Mouse (Mus musculus): ENCODE results near the gene Xpnpep1. TPM values are rescaled to one million over a fixed set of nuclear protein-coding genes. Genes with fewer than 3 reads are reported as not detected.

The Xpnpep1 gene
- total RNA-seq, 2 experiments from 2014 or later, result 52.5 to 57.8 TPM

DNA sequence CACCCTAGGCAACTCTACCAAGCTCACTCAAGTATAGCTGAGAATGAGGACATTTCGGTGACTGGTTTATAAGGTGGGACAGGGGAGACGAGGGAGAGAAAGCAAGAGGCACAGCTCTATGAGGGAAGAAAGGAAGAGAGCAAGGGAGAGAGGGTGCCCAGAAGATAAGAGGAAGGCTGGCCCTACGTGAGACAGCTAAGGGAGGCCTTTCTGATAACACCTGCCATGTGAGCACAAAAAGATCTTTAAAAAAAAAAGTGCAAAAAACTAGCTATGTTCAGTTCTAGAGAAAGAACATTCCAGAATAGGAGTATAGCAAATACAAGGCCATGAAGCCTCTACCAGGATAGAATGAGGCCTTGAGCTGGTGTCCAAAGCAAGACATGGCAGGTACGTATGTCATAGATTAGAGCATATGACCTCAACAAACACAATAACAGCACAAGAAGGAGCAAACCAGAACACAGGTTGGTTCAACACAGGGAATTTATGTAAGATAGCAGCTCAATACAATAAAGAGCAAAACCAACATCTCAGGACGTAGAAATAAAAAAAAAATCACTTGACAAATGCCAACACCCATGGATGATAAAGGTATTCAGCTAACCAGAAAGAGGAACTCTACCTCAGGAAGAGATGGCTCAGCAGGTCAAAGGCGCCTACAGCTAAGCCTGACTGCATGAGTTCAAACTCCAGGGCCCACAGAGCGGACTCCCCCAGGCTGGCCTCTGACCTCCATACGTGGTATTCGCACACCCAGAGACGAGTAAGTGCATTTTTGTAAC, 6.7 kb downstream of the Xpnpep1 start:
- ATAC-seq (ENCODE audit: poor library complexity, severe bottlenecking), result no peak

GRCm38 (mm10) chr19:53032647-53033046, 7.4 kb downstream of the Xpnpep1 start:
- ATAC-seq (ENCODE audit: poor library complexity, severe bottlenecking), result no peak

DNA sequence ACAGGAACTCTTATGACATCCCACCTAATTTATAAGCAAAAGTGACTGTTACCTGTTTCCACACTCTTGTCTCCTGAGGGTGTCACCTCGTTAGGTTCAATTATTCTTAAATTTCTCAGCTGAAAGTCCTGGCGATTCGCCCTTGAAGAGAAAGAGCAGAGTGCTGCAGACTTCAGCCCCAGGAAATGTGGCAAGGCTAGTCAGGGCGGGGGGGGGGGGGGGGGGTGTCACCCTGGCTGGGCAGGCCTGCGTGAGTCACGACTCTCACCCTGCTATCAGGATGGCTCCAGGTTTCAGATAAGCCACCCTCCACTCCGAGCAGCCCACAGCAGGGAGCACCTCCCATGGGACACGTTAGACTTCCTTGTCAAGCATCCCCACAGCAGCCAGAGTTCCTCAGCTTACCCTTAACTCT, 8.1 kb downstream of the Xpnpep1 start:
- peak; percentile 70 for ATAC-seq (ENCODE audit: poor library complexity, severe bottlenecking)

DNA sequence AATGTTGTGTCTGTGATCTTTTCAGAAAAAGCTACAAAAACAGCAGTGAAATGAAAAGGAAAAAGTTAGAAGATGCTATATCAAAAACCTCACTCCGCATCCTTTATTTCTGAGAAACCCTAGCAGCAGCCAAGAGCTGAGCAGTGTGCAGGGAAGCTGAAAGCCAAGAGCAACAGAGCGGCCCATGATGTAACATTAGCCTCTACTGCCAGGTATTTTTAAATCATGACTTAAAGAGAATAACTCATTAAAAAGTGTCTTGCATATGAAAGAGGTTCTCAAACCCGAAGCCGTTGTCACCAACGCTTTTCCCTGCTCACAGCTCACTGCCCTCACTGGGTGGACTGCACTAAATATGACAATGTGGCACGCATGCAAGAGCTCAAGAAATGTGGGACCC, 9.7 kb downstream of the Xpnpep1 start:
- no peak for ATAC-seq (ENCODE audit: poor library complexity, severe bottlenecking)

DNA sequence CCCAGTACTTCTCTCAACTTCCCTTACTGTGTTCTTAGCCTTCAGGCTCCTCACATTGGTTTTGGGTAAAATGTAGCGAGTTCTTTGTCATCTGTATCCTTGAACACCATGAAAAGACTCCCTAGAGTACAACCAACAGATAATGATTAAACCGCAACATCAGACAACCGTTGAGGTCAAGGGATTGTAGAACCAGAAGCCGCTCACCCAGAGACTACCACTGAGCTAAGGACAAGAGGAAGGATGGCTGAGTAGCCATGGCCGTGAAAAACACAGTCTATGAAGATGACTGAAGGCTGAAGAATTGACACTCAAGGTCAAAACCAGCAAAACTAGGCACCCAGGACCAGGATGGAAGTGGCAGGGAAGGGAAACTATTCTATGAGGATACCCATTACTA, 10.3 kb downstream of the Xpnpep1 start:
- ATAC-seq (ENCODE audit: poor library complexity, severe bottlenecking), result no peak

DNA sequence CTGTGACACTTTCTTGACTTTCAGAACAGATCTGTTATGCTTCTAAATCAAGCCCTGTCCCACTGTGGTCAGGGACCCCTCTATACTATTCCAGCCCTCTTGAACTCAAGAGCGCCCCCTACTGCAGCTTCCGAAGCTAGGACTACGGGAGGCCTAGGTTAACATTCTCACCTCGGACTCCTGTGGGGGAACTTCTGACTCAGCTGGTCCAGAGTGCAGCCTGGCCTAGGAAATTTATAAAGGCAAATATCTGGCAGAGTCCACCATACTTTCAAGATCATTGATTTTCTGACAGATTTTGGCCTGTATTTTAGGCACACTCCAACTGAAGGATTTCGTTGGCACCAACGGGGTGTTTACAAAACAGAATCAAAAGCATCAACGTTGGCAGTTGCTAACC, 11.0 kb downstream of the Xpnpep1 start:
- ATAC-seq (ENCODE audit: poor library complexity, severe bottlenecking), result no peak

- no peak for ATAC-seq (ENCODE audit: poor library complexity, severe bottlenecking)
Measured at GRCm38 (mm10) chr19:53028216-53028615, 11.8 kb downstream of the Xpnpep1 start.

DNA sequence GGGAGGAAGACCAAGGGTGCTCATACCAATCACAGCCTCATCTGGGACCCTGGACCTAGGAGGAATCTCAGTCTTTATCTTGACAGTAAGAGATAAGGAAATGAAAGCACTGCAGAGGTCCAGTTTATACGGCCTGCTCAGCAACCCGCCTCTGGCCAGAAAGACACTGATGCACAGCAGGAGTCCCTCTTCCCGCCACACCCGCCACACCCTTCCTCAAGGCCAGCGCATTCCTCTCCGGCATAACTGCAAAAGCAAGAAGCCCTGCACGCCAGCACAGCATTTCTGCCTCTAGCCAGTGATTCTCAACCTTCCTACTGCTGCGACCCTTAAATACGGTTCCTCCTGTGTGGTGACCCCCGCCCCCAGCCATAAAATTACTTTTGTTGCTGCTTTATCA, 16.8 kb downstream of the Xpnpep1 start:
- peak; percentile 24; the same call in 1 of the 2 replicates for ATAC-seq (ENCODE audit: poor library complexity, severe bottlenecking)

- ATAC-seq (ENCODE audit: poor library complexity, severe bottlenecking), result no peak
Measured at GRCm38 (mm10) chr19:53022037-53022614, 17.9 kb downstream of the Xpnpep1 start.

DNA sequence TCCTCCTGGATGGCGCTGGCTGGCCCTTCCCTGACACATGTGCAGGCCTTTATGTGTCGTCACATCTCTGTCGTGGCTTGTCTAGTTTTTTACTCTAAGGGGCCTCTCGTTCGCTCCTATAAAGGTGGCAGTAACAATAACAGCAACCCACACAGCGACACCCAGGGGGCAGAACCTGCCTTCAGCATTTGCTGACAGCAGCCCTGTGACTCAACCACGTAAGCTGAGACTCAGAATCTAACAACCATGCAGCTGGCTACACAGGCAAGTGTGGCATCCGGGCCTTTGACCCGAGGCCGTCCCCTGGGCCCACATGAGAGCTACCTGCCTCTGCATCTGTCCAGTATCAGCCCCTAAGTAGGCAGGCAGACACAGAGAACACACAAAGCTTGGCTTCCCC, 18.5 kb downstream of the Xpnpep1 start:
- ATAC-seq (ENCODE audit: poor library complexity, severe bottlenecking), result no peak

- peak; percentile 91 for ATAC-seq (ENCODE audit: poor library complexity, severe bottlenecking)
Measured at GRCm38 (mm10) chr19:53019716-53020463, 20.1 kb downstream of the Xpnpep1 start.

GRCm38 (mm10) chr19:53017954-53018353, 22.1 kb downstream of the Xpnpep1 start:
- no peak for ATAC-seq (ENCODE audit: poor library complexity, severe bottlenecking)

DNA sequence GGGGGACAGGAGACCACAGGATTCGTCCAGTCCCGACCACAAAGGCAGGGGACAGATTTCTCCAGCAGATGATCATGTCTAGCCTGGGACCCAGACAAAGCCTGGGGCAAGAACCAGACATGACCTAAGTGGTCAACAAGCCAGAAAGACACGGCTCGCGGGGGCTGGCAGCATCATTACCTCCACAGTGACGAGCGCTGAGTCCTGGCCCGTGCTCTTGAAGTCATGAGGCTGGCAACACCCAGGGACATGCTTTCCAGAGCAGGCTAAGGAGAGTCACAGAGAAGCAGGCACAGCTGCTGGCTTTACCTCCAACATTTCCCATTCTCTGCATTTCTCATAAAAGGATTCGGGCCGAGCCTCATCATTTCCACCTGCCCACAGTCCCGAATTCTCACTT, 22.8 kb downstream of the Xpnpep1 start:
- no peak for ATAC-seq (ENCODE audit: poor library complexity, severe bottlenecking)

- ATAC-seq (ENCODE audit: poor library complexity, severe bottlenecking), result no peak
Measured at GRCm38 (mm10) chr19:53014910-53015710, 24.9 kb downstream of the Xpnpep1 start.

GRCm38 (mm10) chr19:53013744-53014143, 26.3 kb downstream of the Xpnpep1 start:
- peak; percentile 33; the same call in 1 of the 2 replicates for ATAC-seq (ENCODE audit: poor library complexity, severe bottlenecking)

- ATAC-seq (ENCODE audit: poor library complexity, severe bottlenecking), result no peak
Measured at GRCm38 (mm10) chr19:53013341-53013740, 26.7 kb downstream of the Xpnpep1 start.

- ATAC-seq (ENCODE audit: poor library complexity, severe bottlenecking), result no peak
Measured at GRCm38 (mm10) chr19:53010941-53011340, 29.1 kb downstream of the Xpnpep1 start.

DNA sequence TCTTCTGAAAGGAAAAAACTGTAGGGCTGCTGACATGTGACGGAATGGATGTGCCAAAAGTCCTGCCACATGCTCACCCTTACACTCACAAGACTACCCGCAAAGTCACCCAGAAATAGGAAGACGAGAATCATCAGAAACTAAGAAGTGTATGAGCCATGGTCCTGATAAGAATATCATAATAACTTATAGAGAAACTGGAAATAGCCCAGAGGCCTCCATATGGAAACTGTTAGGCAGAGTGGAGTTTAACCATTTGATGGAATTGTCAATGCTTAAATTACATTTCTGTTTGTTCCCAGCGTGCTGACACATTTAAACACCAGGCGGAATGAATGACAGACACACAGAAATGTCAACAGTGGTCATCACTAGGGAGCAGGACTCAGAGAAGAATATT, 31.1 kb downstream of the Xpnpep1 start:
- no peak for ATAC-seq (ENCODE audit: poor library complexity, severe bottlenecking)

GRCm38 (mm10) chr19:53008020-53008705, 31.9 kb downstream of the Xpnpep1 start:
- ATAC-seq (ENCODE audit: poor library complexity, severe bottlenecking), result peak; percentile 41; the same call in 1 of the 2 replicates

GRCm38 (mm10) chr19:53005978-53006377, 34.0 kb downstream of the Xpnpep1 start:
- no peak for ATAC-seq (ENCODE audit: poor library complexity, severe bottlenecking)
